Mouse (Mus musculus) cortical plate, adult 2 months (tissue): ENCODE data around the gene Sorbs1. TPM values are rescaled to one million over a fixed set of nuclear protein-coding genes. Genes with fewer than 3 reads are reported as not detected.
A peak's percentile ranks its signal among the peaks of the same experiment; 100 is the strongest.

Experiments
- H3K27ac ChIP-seq: fragments of 200-500 bp; 2 replicates; pipeline ENCODE4 v1.5.1; 2012; ENCODE audit warnings: low read length, control low read depth, inconsistent platforms; ENCODE audit not compliant: insufficient read depth
- H3K4me1 ChIP-seq: fragments of 200-500 bp; 2 replicates; pipeline ENCODE4 v1.6.1; 2011; ENCODE audit warnings: low read length; ENCODE audit not compliant: control insufficient read depth, insufficient read depth
- H3K4me3 ChIP-seq: fragments of 200-500 bp; 2 replicates; pipeline ENCODE4 v1.5.1; 2011; ENCODE audit warnings: mild to moderate bottlenecking, low read length, control low read depth; ENCODE audit not compliant: insufficient read depth
- CTCF ChIP-seq: fragments of 200-500 bp; IDR thresholded peaks from 2 replicates; pipeline ENCODE4 v1.5.1; 2011; ENCODE audit warnings: mild to moderate bottlenecking, control low read depth, low read length; ENCODE audit not compliant: insufficient read depth; ENCODE audit errors: extremely low read depth
- POLR2A ChIP-seq: fragments of 200-500 bp; IDR thresholded peaks from 2 replicates; pipeline ENCODE4 v1.6.1; 2011; ENCODE audit warnings: mild to moderate bottlenecking, low read length, control low read depth; ENCODE audit not compliant: insufficient read depth; ENCODE audit errors: extremely low read depth
- polyA plus RNA-seq: library from polyadenylated mRNA; depleted of rRNA; stranded (reverse); fragments of >200 nt; gene quantifications from 2 replicates; pipeline ENCODE4 v1.2.3, GENCODE M21; 2012

The Sorbs1 gene
- polyA plus RNA-seq, 1 experiment = 81.5 TPM

DNA sequence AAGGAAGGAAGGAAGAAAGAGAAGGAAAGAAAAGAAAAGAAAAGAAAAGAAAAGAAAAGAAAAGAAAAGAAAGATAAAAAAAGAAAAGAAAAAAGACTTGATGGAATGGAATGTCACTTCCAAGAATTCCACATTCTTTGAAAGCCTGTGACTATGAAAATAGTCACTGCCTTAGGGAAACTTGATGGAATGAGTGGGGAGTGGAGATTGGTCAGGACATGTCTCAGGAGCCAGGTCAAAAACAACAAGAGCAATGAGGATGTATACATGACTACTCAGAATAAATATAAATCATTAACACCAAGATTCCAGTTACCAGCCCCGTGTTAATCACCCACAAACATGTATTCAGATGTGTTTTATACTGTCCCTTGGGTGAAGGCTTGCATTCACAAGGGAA is 5.1 kb upstream of the Sorbs1 start:
- Histone ChIP-seq H3K4me1 (no peaks in the 10 kb centered on the region), H3K4me3 (no peak overlapping the region), H3K27ac (no peak overlapping the region)
- TF ChIP-seq CTCF (no peak), POLR2A (no peak)

DNA sequence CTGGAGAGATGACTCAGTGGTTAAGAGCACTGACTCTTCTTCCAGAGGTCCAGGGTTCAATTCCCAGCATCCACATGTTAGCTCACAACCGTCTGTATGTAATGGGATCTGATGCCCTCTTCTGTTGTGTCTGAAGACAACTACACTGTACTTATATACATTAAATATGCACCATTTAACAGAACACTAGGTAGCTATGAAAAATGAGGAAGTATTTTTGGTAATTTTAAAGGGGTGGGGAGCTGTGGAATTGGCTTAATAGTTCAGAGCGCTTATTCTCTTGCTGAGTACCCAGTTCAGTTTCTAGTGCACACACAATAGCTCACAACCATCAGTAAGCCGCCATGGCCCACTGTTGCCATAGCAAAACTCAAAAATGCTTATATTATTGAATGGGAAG is 2.0 kb upstream of the Sorbs1 start:
- Histone ChIP-seq H3K4me1 (peaks cover 2% of the 10 kb centered on the region; the same call in 1 of the 2 replicates), H3K27ac (no peak overlapping the region), H3K4me3 (no peak overlapping the region)
- TF ChIP-seq POLR2A = no peak
- no peak for TF ChIP-seq CTCF

DNA sequence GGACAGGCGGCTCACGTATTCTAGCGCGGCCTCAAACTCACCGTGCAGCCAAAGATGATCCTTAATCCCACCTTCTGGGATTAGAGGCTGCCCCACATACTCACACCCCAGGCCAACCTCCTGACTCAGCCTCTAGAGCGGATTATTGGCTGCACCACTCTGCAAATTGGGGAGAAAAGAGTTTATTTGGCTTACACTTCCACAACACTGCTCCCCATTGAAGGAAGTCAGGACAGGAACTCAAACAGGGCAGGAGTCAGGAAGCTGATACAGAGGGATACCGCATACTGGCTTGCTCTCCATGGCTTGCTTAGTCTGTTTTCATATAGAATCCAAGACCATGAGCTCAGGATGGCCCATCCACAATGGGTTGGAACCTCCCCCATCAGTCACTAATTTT is 797 bp upstream of the Sorbs1 start:
- no peak for TF ChIP-seq CTCF
- TF ChIP-seq POLR2A = no peak
- Histone ChIP-seq H3K4me3 (no peak overlapping the region), H3K27ac (no peak overlapping the region), H3K4me1 (peaks cover 7% of the 10 kb centered on the region; the same call in 1 of the 2 replicates)

DNA sequence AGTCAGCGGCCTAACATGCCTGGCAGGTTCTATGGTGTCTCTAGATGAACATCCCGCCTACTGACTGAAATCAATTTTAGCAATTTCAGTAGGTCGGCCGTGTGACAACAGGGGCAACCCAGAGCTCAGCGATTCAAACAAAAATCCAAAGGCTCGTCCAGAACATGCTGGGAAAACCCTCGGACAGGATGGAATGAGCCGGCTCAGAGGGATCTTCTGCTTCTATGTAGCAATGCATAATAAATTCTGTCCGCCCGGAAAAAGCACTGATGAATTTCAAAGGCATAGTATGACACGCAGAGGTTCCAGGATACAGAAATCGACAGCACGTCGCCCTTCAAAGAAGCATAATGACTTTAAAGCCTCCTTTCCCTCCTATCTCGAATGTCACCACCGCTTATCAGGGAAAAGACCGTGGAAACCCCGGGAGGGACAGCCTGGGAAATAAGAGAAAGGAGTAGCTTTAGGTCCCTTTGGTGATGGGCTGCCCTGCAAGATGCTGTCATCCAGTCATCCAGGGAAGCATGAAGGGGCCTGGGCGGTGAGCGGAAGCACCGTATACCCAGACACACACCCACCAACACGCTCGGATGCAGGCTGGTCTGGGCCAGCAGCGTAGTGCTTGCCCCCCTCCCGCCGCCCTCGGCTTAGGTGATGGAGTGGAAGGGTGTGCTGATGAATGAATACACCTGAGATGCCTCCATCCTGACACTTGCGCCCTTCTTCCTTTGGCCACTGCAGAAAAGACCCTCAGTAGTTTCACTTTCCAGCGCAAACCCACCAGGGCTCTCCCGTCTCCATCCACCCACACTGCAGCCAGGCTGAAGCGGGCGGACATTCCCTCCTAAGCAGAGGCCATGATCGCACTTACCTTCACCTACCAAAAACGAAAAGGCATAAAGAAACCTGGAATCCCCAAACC is 818 bp downstream of the Sorbs1 start:
- TF ChIP-seq CTCF (no peak), POLR2A (no peak)
- Histone ChIP-seq H3K4me1 (peaks cover 7% of the 10 kb centered on the region; the same call in 1 of the 2 replicates), H3K4me3 (peak overlapping the region; percentile 94), H3K27ac (peak overlapping the region; percentile 61)

DNA sequence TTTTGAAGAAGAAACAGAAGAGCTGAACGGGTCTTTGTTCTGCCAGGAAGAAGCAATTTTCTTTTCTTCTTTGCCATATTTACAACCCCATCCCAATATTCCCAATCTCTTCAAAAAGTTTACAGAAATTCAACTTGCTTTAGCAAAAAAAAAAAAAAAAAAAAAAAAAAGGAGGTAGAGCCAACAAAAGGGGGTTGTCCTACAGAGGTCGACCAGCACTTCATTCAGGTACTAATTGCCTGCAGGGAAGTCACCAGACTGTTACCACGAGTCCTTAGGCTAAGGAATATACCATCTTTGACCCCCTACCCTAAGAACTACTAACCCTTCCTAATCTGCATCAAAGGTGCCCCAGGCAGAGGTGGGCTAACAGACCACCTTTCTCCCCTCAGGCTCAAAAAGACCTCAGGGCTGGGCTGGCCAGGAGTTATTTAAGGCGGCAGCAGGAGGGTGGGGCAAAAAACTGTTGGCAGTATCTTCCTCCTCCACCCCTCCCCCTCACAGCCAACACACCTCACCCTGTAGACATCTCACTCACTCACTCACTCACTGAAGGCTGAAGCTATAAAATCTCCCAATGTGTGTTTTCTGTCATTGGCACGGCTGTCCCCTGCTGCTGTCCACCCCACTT is 1.8 kb downstream of the Sorbs1 start:
- Histone ChIP-seq H3K4me3 (peak overlapping the region; percentile 94), H3K4me1 (peaks cover 7% of the 10 kb centered on the region; the same call in 1 of the 2 replicates), H3K27ac (peak overlapping the region; percentile 64; the same call in 1 of the 2 replicates)
- TF ChIP-seq POLR2A = no peak
- TF ChIP-seq CTCF = no peak

DNA sequence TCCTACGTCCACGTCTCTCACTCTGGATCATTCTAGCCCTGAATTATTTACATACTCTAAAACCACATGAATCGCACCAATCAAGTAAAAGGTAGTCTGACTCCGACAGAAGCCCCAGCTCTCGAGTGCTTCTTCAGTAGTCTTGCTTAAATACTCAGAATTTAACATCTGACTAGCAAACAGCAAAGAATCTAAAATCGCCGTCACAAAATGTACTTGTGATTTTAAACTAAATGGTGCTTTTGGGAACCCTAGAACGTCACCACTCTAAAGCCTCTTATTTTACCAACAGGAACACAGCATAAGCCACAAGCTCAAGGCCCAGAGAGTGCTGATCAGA is 2.5 kb downstream of the Sorbs1 start:
- Histone ChIP-seq H3K4me3 (peak overlapping the region; percentile 94), H3K4me1 (peaks cover 7% of the 10 kb centered on the region; the same call in 1 of the 2 replicates), H3K27ac (peak overlapping the region; percentile 64; the same call in 1 of the 2 replicates)
- TF ChIP-seq POLR2A (0 out of 2 replicates have a peak, but pooled peaks have one; percentile 9), CTCF (no peak)

DNA sequence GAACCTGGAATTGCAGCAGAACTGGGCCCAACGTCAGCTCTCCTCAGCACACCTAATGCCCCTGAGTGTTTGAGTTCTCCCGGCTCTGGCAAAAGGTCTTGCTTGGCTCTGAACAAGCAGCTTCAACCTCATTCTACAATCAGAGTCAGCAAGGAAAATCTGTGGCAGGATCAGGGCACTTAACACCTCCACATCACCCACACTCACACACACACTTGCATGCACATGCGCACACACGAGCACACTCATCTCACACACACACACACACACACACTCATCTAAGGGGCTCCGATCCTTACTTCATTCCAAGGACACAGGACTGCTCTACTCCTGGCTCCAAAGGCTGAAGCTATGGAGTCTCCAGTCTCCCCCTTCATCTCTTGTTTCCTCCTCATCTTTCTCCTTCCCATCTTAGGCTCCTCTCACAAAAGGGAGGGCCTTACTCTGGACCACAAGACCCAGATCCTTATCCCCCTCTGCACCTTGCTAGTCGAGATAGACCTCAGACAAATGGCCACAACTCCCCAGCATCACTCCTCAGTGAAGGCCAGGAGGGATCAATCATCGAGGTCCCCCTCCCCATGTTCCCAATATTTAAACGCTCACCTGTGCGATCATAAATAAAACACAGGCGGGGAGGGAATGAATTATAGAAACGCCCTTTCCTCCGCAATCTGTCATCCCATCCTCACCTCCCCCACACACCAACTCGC is 3.0 kb downstream of the Sorbs1 start:
- Histone ChIP-seq H3K27ac (peak overlapping the region; percentile 64), H3K4me1 (peaks cover 7% of the 10 kb centered on the region; the same call in 1 of the 2 replicates), H3K4me3 (peak overlapping the region; percentile 94)
- no peak for TF ChIP-seq POLR2A
- TF ChIP-seq CTCF = no peak

DNA sequence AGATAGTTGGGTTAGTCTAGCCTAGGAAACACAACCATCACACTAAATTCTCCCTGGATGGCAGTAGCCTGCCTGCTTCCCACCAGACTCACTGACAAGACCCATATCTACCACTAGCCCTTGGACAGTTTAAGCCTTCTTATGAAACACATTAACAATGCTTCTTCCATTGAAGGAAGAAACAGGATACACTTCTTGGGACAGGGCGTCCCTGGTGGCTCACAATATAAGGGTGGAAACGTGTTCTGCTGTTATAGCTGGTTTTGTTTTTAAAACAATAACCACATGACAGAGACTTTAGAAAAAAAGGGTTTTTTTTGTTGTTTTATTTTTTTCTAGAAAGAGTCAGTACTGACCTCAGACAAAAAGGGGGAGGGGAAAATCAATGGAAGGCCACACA is 4.3 kb downstream of the Sorbs1 start:
- peaks cover 7% of the 10 kb centered on the region; the same call in 1 of the 2 replicates for H3K4me1 ChIP-seq
- H3K4me3 ChIP-seq = no peak overlapping the region
- H3K27ac ChIP-seq = peak overlapping the region; percentile 39; the same call in 1 of the 2 replicates
- TF ChIP-seq CTCF = no peak
- no peak for TF ChIP-seq POLR2A

DNA sequence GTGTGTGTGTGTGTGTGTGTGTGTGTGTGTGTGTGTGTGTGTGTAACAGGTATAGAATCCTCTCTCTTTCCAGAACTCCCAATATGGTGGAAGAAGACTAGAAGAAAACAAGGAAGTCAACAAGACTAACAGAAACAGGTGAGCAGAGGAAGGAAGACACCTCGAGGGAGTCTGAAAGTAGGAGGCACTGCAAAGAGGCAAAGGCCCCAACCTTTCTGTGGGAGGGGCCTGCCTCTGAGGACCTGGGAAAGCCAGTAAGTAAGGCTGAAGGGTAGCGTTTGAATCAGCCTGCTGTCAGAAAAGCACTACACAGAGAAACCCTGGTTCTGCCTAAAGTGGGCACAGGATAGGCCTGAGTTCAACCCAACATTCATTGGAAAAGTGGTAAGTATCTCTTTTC is 4.7 kb downstream of the Sorbs1 start:
- peak overlapping the region; percentile 39; the same call in 1 of the 2 replicates for H3K27ac ChIP-seq

More for the DNA sequence above, 4.7 kb downstream of the Sorbs1 start:
- Histone ChIP-seq H3K4me1 (peaks cover 7% of the 10 kb centered on the region; the same call in 1 of the 2 replicates), H3K4me3 (no peak overlapping the region)
- TF ChIP-seq CTCF (no peak), POLR2A (no peak)
